Mouse (Mus musculus) mature B cell (primary cell): ENCODE results near the gene Gabarap.

Experiments
- in situ Hi-C: fragments of 300-500 bp; cut with MboI; formaldehyde crosslinking; loops from 2 replicates; pipeline ENCODE4 v1.14.3; 2019

Gabarap gene

DNA sequence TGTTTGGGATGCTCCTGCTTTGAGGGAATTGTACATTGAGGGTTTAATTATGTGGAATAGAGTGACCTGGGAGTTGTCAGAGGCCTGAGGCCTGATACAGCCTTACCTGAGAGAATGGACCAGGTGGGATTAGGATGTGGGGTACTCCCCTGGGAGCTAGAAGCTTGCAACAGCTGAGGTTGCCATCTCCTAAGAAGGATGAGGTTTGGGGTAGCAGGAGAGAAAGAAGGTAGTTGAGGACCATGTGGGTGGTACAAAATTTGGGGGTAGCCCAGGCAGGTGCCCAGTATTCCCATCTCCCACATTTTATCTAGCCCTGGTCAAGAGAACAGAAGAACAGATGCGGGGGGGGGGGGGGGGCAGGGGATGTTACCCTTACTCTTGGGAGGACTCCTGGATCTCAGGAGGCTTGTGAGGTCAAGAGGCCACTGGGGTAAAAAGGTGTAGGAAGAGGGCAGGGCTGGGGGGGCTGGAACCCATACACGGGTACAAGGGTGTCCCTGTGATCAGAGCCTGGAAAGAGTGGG is 28.6 kb downstream of the Gabarap start:
- in situ Hi-C loops = loop anchor here (25.0 kb wide), 1 partner anchor 643 kb away; the partner anchor contains the start of genes Eno3, Pfn1 and Spag7

DNA sequence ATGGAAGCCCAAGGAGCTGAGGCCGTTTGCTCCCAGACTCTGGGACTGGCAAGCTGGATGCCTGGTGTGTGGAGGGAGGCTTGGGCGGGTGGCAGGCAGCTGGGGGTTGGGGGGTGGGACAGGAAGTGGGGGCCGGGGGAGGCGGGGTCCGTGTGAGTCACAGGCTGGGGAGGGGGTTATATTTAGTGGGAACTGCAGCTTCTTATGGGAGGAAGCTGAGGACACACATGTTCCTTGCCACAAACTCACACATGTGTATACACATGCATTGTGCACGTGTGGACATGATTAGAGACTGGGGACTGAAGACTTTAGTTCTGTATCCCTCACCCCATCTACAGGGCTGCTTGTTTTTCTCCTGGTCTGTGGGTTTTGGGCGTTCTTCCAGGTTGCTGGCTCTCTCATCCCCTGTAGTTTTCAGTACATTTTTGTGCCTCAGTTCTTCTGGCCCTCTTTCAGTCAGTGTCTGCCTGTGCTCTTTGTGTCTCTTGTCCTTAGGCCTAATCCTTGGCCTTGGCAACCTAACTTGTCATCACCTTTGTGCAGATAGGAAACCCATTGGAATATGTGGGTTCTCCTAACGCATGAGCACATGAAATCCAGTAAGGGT is 29.2 kb downstream of the Gabarap start:
- in situ Hi-C loops = loop anchor here (25.0 kb wide), 1 partner anchor 642 kb away; the partner anchor contains the start of genes Eno3, Pfn1 and Spag7

DNA sequence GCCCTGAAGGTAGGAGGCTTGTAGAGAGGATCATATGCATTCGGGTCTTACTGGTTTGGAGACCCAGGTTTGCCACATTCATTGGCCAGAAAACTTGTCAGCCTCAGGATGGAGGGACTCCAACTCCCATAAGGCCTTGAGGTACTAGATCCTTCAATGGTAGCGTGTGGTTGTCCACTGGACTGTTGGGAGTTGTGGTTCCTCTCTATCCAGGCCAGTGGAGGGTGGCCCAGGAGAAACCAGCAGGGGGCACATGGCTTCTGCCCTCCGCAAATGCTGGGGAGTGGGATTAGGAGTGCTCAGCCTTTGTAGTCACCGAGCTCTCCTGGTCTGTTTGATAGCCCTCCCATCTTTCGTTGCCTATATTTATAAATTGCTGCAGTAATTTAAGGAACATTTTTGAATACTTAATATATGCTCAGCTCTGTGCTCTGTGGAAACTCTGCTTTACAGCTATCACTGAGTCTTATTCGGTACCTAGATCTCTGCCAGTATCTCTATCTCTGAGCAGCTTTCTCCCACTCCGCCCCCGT is 29.9 kb downstream of the Gabarap start:
- in situ Hi-C loops = loop anchor here (25.0 kb wide), 1 partner anchor 642 kb away; the partner anchor contains the start of genes Eno3, Pfn1 and Spag7

- in situ Hi-C loops = loop anchor here (25.0 kb wide), 1 partner anchor 641 kb away; the partner anchor contains the start of genes Eno3, Pfn1 and Spag7
Observed at GRCm38 (mm10) chr11:70021264-70022132, 30.6 kb downstream of the Gabarap start.

DNA sequence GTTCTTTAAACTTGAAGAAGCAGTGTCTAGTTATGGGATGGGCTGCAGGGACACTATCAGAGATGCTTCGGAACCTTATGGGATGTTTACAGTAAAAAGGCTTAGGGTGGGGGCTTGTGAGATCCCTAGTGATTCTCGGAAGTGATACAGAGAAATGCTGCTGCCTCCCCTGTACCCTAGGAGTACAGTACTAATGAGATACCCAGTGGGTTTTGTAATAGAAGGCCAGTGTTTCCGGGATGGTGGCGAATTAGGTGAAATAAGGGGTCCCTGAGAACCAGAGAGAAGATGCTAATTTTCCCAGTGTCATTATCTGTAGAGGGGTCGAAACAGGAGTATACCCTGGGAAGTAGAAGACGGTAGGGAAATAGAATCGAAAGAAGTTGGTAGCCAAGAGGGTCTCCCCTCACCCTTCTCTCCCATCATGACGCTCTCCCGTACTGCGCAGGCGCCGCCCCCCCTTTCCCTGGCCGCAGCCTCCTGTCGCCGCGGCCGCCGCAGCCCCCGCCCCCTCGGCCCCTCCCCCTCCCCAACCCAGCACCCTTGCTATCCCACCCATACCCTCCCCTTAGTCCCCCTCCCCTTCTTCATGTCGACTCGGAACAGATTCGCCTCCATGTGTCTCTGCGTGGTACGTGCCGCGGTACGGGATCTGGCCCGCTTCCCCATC is 32.7 kb downstream of the Gabarap start:
- in situ Hi-C loops = loop anchor here (25.0 kb wide), 1 partner anchor 639 kb away; the partner anchor contains the start of genes Eno3, Pfn1 and Spag7

DNA sequence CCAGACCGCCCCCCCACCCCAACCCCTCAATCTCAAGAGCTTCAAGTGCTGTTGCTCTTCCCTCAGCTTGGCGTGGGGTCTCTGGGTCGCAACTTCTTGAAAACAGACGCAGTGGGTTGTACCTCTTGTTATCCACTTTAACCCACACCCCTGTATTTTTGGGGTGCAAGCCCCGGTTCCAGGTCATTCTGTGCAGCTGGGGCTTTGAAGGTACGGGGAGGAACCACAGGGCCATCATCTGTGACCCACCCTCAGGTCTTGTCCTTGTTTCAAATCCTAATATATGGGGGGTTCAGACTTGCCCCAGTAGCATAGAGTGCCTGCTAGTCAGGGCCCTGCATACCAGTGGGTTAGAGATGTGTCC is 33.2 kb downstream of the Gabarap start:
- in situ Hi-C loops = loop anchor here (25.0 kb wide), 1 partner anchor 638 kb away; the partner anchor contains the start of genes Eno3, Pfn1 and Spag7

- in situ Hi-C loops = no loop called here
Observed at GRCm38 (mm10) chr11:70026689-70027088, 35.7 kb downstream of the Gabarap start.

GRCm38 (mm10) chr11:70027397-70027796 is 36.5 kb downstream of the Gabarap start:
- in situ Hi-C loops = no loop called here

GRCm38 (mm10) chr11:70028401-70029129 is 37.6 kb downstream of the Gabarap start:
- in situ Hi-C loops = no loop called here

DNA sequence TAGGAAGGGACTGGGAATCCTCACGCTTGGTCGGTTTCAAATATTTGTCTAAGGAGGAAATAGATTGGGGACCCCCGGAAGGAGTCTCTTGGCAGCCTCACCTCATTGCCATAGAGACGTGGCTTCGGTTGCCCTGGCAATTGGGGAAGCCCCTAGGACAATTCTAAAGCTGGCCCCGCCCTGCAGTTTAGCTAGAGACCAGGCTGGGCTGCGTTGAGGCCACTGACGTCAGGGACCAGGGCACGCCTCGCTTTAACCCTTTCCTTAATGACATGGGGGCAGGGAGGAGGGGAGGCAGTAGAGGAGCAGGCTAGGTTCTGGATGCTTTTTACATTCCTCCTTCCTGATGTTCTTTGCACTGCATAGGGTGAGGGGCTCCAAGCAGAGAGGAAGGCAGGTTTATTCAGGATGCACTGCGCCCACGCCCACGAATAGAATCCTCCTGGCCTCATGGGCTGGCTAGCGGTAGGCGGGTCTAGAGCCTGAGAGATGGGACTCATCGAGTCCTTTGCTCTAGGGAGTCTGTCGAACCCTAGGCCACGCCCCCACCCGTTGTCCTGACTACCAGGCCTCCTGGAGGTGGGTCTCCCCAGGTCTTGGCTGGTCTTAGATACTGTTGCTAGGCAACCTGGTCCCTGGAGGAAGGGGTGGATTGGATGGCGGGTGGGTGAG is 38.3 kb downstream of the Gabarap start:
- in situ Hi-C loops = no loop called here

GRCm38 (mm10) chr11:70029829-70030550 is 39.0 kb downstream of the Gabarap start:
- in situ Hi-C loops = no loop called here

GRCm38 (mm10) chr11:70030651-70031320 is 39.8 kb downstream of the Gabarap start:
- in situ Hi-C loops = no loop called here

GRCm38 (mm10) chr11:70031321-70031670 is 40.4 kb downstream of the Gabarap start:
- in situ Hi-C loops = no loop called here

- in situ Hi-C loops = no loop called here
Observed at GRCm38 (mm10) chr11:70038174-70038573, 47.2 kb downstream of the Gabarap start.

- in situ Hi-C loops = no loop called here
Observed at GRCm38 (mm10) chr11:70039631-70040030, 48.7 kb downstream of the Gabarap start.

- in situ Hi-C loops = no loop called here
Observed at GRCm38 (mm10) chr11:70040184-70040583, 49.2 kb downstream of the Gabarap start.

DNA sequence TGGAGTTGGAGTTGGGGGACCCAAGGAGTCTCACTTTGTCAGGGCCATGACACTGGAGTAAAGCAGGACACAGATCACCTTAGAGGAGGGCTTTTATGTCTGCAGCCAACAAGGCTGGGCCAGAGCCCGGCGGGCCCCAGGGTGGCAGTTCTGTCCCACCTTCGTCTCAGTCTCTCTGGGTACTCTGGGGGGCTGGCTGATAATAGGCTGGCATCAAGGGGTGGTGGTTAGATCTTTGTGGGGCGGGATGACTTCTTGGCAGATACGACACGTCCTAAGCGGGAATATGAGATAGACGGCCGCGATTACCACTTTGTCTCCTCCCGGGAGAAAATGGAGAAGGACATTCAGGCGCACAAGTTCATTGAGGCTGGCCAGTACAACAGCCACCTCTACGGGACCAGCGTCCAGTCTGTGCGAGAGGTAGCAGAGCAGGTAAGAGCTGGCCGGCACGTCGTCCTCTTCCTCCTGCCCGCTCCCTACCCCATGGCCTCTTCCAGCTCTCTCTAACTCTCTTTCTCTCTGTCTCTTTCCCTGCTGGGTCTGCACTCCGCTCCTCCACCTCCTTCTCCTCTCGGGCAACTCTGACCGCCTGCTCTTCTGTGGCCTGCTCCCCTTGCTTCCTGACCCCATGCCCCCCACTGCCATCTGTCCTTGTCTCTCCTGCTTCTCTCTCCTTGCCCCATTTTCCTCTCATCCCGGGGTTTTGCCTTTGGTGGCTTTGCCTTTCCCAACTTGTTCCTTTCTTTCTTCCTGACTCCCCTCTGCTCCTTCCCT is 51.6 kb downstream of the Gabarap start:
- in situ Hi-C loops = no loop called here

DNA sequence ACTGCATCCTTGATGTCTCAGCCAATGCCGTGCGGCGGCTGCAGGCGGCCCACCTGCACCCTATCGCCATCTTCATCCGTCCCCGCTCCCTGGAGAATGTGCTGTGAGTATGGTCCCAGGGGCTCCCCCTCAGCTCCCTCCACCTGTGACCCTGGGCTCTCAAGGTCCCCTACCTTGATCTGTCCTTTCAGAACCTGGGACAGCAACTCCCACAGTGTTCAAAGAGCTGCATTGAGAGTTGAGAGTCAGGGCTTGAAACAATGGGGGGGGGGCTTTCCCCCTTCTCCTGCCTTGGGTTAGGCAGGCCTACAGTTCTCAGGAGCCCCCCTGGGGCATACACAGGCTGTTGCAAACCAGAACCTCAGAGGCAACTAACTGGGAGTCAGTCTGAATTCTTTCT is 52.7 kb downstream of the Gabarap start:
- in situ Hi-C loops = no loop called here
